ENCODE assay signal across 13 mouse cellular contexts in genomic region chr10:72811614-72812013, GRCm38 (mm10).
"Had no signal": no experiment of that assay in that cellular context is flagged by ENCODE, and none has a peak within 500 bp of the region (broad histone marks: within the 10 kb centered on the region; RNA-seq: fewer than 3 reads in every experiment).

No protein-coding gene starts in this region.

- H3K4me2 ChIP-seq: limb, embryonic 15.5 days; liver, embryonic 12.5 days; lung, embryonic 14.5 days; neural tube, embryonic 12.5 days; stomach, embryonic 15.5 days had no signal

- H3K4me1 ChIP-seq: limb, embryonic 15.5 days; liver, embryonic 12.5 days; midbrain, embryonic 10.5 days; neural tube, embryonic 12.5 days; stomach, embryonic 15.5 days had no signal

- H3K27ac ChIP-seq: limb, embryonic 15.5 days; liver, embryonic 12.5 days; midbrain, embryonic 10.5 days; neural tube, embryonic 12.5 days; stomach, embryonic 15.5 days had no signal

- H3K9ac ChIP-seq: limb, embryonic 15.5 days; liver, embryonic 12.5 days; lung, embryonic 14.5 days; neural tube, embryonic 12.5 days; stomach, embryonic 15.5 days had no signal

- H3K36me3 ChIP-seq: limb, embryonic 15.5 days; liver, embryonic 12.5 days; midbrain, embryonic 10.5 days; neural tube, embryonic 12.5 days; stomach, embryonic 15.5 days had no signal

- H3K4me3 ChIP-seq: limb, embryonic 15.5 days; liver, embryonic 12.5 days; midbrain, embryonic 10.5 days; myocyte; neural tube, embryonic 12.5 days; stomach, embryonic 15.5 days had no signal

- H3K9me3 ChIP-seq: limb, embryonic 15.5 days; liver, embryonic 12.5 days; midbrain, embryonic 10.5 days; neural tube, embryonic 12.5 days; stomach, embryonic 15.5 days had no signal

- H3K27me3 ChIP-seq: limb, embryonic 15.5 days; liver, embryonic 12.5 days; neural tube, embryonic 12.5 days; stomach, embryonic 15.5 days had no signal

- ATAC-seq: liver, embryonic 12.5 days had no signal

- DNase-seq: kidney, postnatal 25 days; lung, embryonic 14.5 days; lung, postnatal 10 days; lung, postnatal 4 days; right cerebral cortex, postnatal 14 days; thymus, adult 2 months; thymus, postnatal 25 days had no signal
